Mouse (Mus musculus): ENCODE measurements around the gene Sgca. TPM values are rescaled to one million over a fixed set of nuclear protein-coding genes. Genes with fewer than 3 reads are reported as not detected.
A peak's percentile ranks its signal among the peaks of the same experiment; 100 is the strongest.

The Sgca gene
- polyA plus RNA-seq, 1 experiment = 54.4 TPM

DNA sequence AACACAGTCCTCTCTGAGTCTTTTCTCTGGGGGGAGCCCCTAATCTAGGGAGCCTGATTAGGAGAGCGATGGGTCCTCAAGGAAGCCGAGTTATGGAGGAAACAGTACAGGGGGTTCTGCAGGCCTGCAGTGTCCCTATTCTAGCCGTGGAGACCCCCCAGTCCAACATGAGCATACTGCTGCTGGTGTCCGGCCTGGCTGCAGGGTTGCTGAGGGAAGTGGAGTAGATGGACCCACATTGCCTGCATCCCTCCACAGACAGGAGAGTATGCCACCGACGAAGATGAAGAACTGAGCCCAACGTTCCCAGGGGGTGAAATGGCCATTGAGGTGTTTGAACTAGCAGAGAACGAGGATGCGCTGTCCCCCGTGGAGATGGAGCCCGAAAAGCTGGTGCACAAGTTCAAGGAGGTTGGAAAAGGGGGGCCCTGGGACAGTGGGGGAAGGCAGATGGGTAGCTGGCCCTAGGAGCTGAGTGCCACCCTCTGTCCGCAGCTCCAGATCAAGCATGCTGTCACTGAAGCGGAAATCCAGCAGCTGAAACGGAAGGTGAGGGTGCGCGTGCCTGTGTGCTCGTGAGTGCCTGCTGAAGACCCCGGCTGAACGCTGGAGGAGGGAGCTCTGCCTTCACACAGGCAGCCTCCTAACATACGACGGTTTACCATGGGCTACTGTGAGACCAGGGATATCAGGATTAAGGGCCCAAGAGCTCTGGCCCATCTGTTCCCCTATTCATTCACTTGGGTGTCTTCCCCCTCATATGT lies 25.6 kb upstream of the Sgca start:
- TF ChIP-seq POLR2A (IDR thresholded peaks at IDR 0.05; ENCODE audit: borderline replicate concordance, extremely low read depth, low read depth, low read length) (no peak), CTCF (IDR thresholded peaks at IDR 0.05; ENCODE audit: insufficient read depth, low read length) (no peak)
- 88% methylated on average over 21 of the region's 21 CpGs for WGBS
- H3K4me3 ChIP-seq (replicated peaks; ENCODE audit: extremely low read depth, low read depth, low read length) = no peak overlapping the region
- no peak for DNase-seq
- H3K4me1 ChIP-seq (ENCODE audit: control insufficient read depth, insufficient read depth, low read length) = peaks cover 17% of the 10 kb centered on the region

DNA sequence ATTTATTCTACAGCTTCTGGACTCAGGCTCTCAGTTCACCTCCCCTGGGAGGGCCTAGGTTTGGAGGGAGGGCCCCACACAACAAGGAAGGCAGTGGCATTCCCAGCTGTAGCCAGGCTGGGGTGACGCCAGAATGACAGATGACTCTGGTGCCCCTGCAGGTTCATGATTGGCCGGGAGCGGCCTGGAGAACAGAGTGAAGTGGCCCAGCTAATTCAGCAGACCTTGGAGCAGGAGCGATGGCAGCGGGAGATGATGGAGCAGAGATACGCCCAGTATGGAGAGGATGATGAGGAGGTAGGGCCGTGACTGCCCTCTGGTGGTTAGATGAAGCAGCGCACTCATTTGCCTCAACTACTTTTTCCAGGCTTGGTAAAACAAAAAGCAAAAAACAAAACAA lies 24.9 kb upstream of the Sgca start:
- Histone ChIP-seq H3K4me3 (replicated peaks; ENCODE audit: extremely low read depth, low read depth, low read length) (no peak overlapping the region), H3K4me1 (ENCODE audit: control insufficient read depth, insufficient read depth, low read length) (peaks cover 16% of the 10 kb centered on the region)
- WGBS = 7% methylated on average over 8 of the region's 8 CpGs
- TF ChIP-seq POLR2A (IDR thresholded peaks at IDR 0.05; ENCODE audit: borderline replicate concordance, extremely low read depth, low read depth, low read length) = peak; percentile 33; the same call in 1 of the 2 replicates
- TF ChIP-seq CTCF (IDR thresholded peaks at IDR 0.05; ENCODE audit: insufficient read depth, low read length) = peak; percentile 98
- peak; percentile 66 for DNase-seq

DNA sequence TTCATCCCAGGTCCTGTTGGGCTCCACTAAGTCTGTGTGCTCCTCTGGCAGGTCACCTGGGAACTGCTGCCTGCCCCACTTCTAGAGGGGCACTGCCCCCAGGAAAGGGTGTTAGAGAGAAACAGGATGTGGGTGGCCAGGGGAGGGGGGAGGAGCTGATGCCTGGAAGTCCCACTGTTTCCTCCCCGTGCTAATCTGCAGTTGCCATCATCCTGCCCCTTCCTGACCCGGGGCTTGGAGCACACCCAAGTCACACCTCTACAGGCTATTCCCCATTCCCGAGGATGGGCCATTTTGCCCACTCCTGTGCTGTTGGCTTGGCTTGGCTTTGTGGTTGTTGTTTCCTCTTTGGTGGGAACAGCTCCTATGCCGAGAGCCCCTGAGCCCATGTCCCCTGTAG lies 24.4 kb upstream of the Sgca start:
- TF ChIP-seq POLR2A (IDR thresholded peaks at IDR 0.05; ENCODE audit: borderline replicate concordance, extremely low read depth, low read depth, low read length) (peak; percentile 27; the same call in 1 of the 2 replicates), CTCF (IDR thresholded peaks at IDR 0.05; ENCODE audit: insufficient read depth, low read length) (no peak)
- 7% methylated on average over 4 of the region's 4 CpGs for WGBS
- Histone ChIP-seq H3K4me3 (replicated peaks; ENCODE audit: extremely low read depth, low read depth, low read length) (no peak overlapping the region), H3K4me1 (ENCODE audit: control insufficient read depth, insufficient read depth, low read length) (peaks cover 18% of the 10 kb centered on the region)
- DNase-seq = no peak

DNA sequence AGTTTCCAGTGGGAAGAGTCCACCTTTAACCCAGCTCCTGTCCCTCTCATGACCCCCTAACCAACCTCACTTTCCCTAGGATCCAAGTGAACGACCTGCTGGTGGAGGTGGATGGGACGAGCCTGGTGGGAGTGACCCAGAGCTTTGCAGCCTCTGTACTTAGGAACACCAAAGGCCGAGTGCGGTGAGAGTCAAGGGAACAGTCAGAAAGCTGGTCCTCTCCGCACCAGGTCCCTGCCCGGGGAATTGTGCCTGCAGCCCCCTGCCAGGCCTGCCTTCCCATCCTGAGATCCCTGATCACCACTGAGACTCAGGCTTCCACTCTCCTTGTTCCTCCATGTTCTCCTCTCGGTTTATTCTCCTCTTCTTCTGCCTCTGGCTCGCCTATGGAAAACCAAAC lies 24.0 kb upstream of the Sgca start:
- TF ChIP-seq POLR2A (IDR thresholded peaks at IDR 0.05; ENCODE audit: borderline replicate concordance, extremely low read depth, low read depth, low read length) (no peak), CTCF (IDR thresholded peaks at IDR 0.05; ENCODE audit: insufficient read depth, low read length) (no peak)

DNA sequence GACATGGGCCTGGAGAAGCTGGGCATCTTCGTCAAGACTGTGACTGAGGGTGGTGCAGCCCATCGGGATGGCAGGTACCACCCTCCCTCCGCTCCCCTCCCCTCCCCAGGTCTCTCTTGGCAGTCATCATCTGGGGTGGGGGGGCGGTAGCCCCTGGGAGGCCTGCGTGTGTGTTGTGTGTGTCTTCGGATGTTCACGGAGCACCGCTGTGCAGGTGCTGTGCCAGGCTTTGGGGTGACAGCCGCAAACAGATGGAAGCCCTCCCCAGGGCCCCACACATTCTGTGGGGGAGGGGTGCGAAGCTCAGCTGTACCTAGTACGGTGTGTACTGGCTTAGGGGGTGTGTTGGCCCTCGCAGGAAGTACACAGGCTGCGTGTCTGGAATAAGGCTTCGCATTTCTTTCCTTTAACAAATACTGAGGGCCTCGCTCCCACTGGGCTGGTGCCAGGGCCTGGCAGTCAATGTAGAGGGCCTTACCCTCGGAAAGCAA lies 22.0 kb upstream of the Sgca start:
- TF ChIP-seq POLR2A (IDR thresholded peaks at IDR 0.05; ENCODE audit: borderline replicate concordance, extremely low read depth, low read depth, low read length) = no peak
- TF ChIP-seq CTCF (IDR thresholded peaks at IDR 0.05; ENCODE audit: insufficient read depth, low read length) = no peak
- Histone ChIP-seq H3K4me1 (ENCODE audit: control insufficient read depth, insufficient read depth, low read length) (peaks cover 23% of the 10 kb centered on the region), H3K4me3 (replicated peaks; ENCODE audit: extremely low read depth, low read depth, low read length) (no peak overlapping the region)
- WGBS = 48% methylated on average over 16 of the region's 16 CpGs
- no peak for DNase-seq

More for the DNA sequence above, 24.0 kb upstream of the Sgca start:
- no peak for DNase-seq
- Histone ChIP-seq H3K4me1 (ENCODE audit: control insufficient read depth, insufficient read depth, low read length) (peaks cover 18% of the 10 kb centered on the region), H3K4me3 (replicated peaks; ENCODE audit: extremely low read depth, low read depth, low read length) (no peak overlapping the region)
- 57% methylated on average over 8 of the region's 8 CpGs for WGBS

DNA sequence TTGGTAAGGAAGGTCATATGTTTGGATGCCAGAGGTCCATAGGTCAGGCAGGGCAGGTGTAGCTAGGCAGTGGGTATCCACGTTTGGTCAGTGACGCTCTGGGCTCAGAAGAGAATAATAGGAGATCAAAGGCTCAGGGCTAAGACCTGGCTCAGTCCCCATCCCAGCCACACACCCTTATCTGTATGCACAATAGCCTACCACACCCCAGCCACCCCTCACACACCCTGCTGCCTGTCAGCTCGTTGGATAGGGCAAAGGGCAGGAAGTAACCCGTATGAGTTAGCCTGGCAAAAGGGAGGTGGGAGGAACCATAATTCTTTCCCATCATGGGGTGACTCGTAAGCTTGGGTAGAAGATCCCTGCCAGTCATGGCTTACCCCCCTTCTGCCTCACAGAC lies 21.5 kb upstream of the Sgca start:
- DNase-seq = no peak
- 35% methylated on average over 5 of the region's 5 CpGs for WGBS
- TF ChIP-seq POLR2A (IDR thresholded peaks at IDR 0.05; ENCODE audit: borderline replicate concordance, extremely low read depth, low read depth, low read length) (no peak), CTCF (IDR thresholded peaks at IDR 0.05; ENCODE audit: insufficient read depth, low read length) (no peak)
- peaks cover 23% of the 10 kb centered on the region for H3K4me1 ChIP-seq (ENCODE audit: control insufficient read depth, insufficient read depth, low read length)
- no peak overlapping the region for H3K4me3 ChIP-seq (replicated peaks; ENCODE audit: extremely low read depth, low read depth, low read length)

DNA sequence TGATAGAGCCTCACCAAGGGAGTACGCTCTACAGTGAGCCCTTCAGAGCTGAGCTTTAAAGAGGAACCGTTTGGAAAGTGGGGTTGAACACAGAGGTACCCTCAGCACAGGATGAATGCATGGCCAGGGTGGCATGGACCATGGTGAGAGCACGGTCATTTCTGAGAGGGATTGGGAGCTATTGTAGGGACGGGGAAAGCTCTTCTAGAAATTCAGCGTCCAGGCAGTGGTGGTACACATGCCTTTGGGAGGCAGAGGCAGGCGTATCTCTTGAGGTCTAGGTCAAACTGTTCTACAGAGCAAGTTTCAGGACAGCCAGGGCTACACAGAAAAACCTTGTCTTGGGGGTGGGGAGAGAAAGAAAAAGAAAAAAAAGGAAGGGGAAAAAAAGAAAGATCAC lies 20.9 kb upstream of the Sgca start:
- TF ChIP-seq POLR2A (IDR thresholded peaks at IDR 0.05; ENCODE audit: borderline replicate concordance, extremely low read depth, low read depth, low read length) (no peak), CTCF (IDR thresholded peaks at IDR 0.05; ENCODE audit: insufficient read depth, low read length) (no peak)
- 90% methylated on average over 6 of the region's 6 CpGs for WGBS
- DNase-seq = no peak
- Histone ChIP-seq H3K4me1 (ENCODE audit: control insufficient read depth, insufficient read depth, low read length) (peaks cover 23% of the 10 kb centered on the region), H3K4me3 (replicated peaks; ENCODE audit: extremely low read depth, low read depth, low read length) (no peak overlapping the region)

DNA sequence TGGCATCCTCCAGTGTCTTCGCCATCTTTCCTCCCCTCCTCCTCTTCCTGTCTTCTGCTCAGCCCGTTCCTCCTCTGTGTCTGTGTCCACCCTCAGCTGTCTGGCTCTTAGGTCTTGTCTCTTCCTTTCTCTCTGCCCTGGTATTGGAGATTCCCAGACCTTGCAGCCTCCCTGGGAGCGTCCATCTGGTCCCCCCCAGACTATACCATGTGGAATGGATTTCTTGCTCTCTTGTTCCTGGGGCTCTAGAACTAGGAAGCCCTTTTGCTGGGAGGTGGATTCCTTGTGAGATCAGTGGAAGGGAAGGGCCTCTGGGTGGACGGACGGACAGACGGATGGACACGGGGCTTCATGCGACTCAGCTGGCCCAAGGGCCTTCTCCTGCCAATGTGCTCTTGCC lies 20.0 kb upstream of the Sgca start:
- no peak for DNase-seq
- TF ChIP-seq POLR2A (IDR thresholded peaks at IDR 0.05; ENCODE audit: borderline replicate concordance, extremely low read depth, low read depth, low read length) = no peak
- TF ChIP-seq CTCF (IDR thresholded peaks at IDR 0.05; ENCODE audit: insufficient read depth, low read length) = no peak
- Histone ChIP-seq H3K4me3 (replicated peaks; ENCODE audit: extremely low read depth, low read depth, low read length) (no peak overlapping the region), H3K4me1 (ENCODE audit: control insufficient read depth, insufficient read depth, low read length) (peaks cover 23% of the 10 kb centered on the region)
- WGBS = 73% methylated on average over 8 of the region's 8 CpGs

DNA sequence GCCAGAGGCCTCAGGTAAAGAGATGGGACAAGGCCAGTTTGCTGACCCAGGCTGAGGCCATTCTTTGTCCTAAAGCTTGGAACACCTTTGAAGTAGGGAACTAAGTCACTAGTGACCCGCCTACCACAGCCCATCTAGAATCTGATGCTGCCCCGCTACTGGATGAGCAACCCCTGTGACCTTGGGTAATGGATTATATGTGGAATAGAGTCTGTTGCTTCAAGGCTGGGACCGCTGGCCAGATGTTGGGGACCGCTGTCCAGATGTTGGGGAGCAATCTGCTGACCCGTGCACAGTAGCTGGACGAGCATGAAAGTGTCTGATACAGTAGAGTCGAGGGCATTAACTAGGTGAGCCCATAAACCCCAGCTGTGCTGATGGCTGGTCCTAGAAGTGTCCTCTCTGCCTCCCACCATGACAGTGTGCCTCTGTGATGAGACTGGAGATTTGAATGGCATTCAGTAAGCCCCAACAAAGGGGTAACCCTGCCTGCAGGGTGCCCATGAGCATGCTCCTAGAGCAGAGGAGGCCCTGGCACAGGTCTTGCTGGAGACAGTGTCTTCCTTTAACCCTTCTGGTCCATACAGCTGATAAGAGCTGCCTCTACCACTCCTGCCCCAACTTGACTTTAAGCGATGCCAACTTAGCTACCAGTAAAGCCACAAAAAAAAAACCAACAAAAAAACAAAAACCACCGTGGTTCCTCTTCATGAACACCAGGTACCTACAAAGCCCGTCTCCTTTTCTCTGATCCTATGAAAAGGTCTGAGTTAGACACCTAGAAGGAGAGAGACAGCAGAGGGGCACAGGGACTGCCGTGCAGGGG lies 19.0 kb upstream of the Sgca start:
- no peak overlapping the region for H3K4me3 ChIP-seq (replicated peaks; ENCODE audit: extremely low read depth, low read depth, low read length)
- 62% methylated on average over 11 of the region's 11 CpGs for WGBS
- H3K4me1 ChIP-seq (ENCODE audit: control insufficient read depth, insufficient read depth, low read length) = peaks cover 18% of the 10 kb centered on the region
- TF ChIP-seq CTCF (IDR thresholded peaks at IDR 0.05; ENCODE audit: insufficient read depth, low read length) (no peak), POLR2A (IDR thresholded peaks at IDR 0.05; ENCODE audit: borderline replicate concordance, extremely low read depth, low read depth, low read length) (no peak)
- DNase-seq = no peak

Data from lung, adult 2 months (tissue).